Mouse (Mus musculus): ENCODE results near the gene Trim50. TPM values are rescaled to one million over a fixed set of nuclear protein-coding genes. Genes with fewer than 3 reads are reported as not detected.

The Trim50 gene
- total RNA-seq, 2 experiments from 2014 or later: not detected

GRCm38 (mm10) chr5:135410266-135410665, 57.2 kb downstream of the Trim50 start:
- DNase-seq (ENCODE audit: low spot score in 2 of 2): no peak
- intact Hi-C loops (cut with DNase I): no loop called here

Small RNA genes within 50 kb of the gene (microRNA-seq; reads per million reads assigned to microRNA genes)
- gene Mir7033: not detected

Other genes with a start within 250 kb of the Trim50 start
- gene Tbl2, start 203.6 kb upstream of the Trim50 start, total RNA-seq (2021): 10 to 100 TPM; 28.4 to 30.8 TPM
- gene Bcl7b, start 185.0 kb upstream of the Trim50 start, total RNA-seq (2021): 10 to 100 TPM; 54.7 to 58.3 TPM
- gene Baz1b, start 166.0 kb upstream of the Trim50 start, total RNA-seq (2021): 10 to 100 TPM; 60.9 to 85.3 TPM
- 1 to 10 TPM; 5.1 to 6.7 TPM for gene Fzd9, start 102.1 kb upstream of the Trim50 start, total RNA-seq (2021)
- not detected for gene Fkbp6, start 3.3 kb upstream of the Trim50 start, total RNA-seq (2021)
- 10 to 100 TPM; 16.9 to 21.0 TPM for gene Nsun5, start 16.7 kb downstream of the Trim50 start, total RNA-seq (2021)
- 10 to 100 TPM; 50.0 to 54.1 TPM for gene Pom121, start 41.3 kb downstream of the Trim50 start, total RNA-seq (2021)
- 10 to 100 TPM; 44.6 to 61.3 TPM for gene Hip1, start 191.8 kb downstream of the Trim50 start, total RNA-seq (2021)
- gene Ccl26, start 210.3 kb downstream of the Trim50 start, total RNA-seq (2021): not detected
- gene Ccl24, start 219.8 kb downstream of the Trim50 start, total RNA-seq (2021): under 1 TPM in 1 of 2 experiments, not detected in 1; 0.64 TPM

Measured in left cerebral cortex, postnatal 36 days (tissue).